9 mouse cellular contexts compared by ENCODE assay signal in the genomic region with DNA sequence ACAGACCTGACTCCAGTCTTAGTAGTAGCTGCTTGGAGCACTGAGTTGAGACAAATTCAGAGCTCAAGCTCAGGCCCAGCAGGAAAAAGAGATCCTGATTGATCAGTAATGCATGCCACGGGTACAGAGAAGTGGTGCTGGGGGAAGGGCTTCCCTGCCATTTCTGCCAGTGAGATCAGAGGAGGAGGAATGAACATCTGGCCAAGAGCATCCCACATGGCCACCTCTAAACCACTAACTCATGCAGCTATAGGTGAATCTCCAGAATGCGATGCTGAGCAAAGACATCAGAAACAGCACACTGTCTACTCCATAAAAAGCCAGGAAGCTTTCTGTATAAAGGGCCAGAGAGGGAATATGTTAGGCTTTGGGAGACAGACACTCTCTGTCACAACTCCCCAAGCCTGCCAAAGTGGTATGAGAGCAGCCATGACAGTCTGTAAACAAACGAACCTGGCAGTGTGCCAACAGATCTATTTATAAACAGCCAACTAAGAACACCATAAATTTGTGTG. TPM values are rescaled to one million over a fixed set of nuclear protein-coding genes. Genes with fewer than 3 reads are reported as not detected.
A peak's percentile ranks its signal among the peaks of the same experiment; 100 is the strongest.
DNase-seq lines count a peak whose midpoint lies in the region; ATAC-seq and TF ChIP-seq lines count a peak whose summit lies in the region.
"Had no signal": no experiment of that assay in that cellular context is flagged by ENCODE, and none has a peak within 500 bp of the region (broad histone marks: within the 10 kb centered on the region; RNA-seq: fewer than 3 reads in every experiment).

No protein-coding gene starts in this region.

- H3K79me2 ChIP-seq in liver, adult 2 months (ENCODE audit: control insufficient read depth, insufficient read depth, low read length), result no peaks in the 10 kb centered on the region

- H3K9ac ChIP-seq in liver, adult 2 months (ENCODE audit: low read depth, low read length), result no peak overlapping the region
- no peak overlapping the region for H3K9ac ChIP-seq in midbrain, postnatal 0 days (replicated peaks; ENCODE audit: low read length, poor library complexity, severe bottlenecking)
- H3K9ac ChIP-seq: liver, embryonic 14.5 days had no signal

- no peak for TF ChIP-seq POLR2A in liver, adult 2 months (IDR thresholded peaks at IDR 0.05; ENCODE audit: extremely low read depth, insufficient read depth, low read length)

- no peak for ATAC-seq in midbrain, postnatal 0 days (ENCODE audit: low FRiP score)

- no peak overlapping the region for H3K4me3 ChIP-seq in liver, adult 2 months (ENCODE audit: insufficient read depth, low read depth, low read length)
- H3K4me3 ChIP-seq in midbrain, postnatal 0 days (ENCODE audit: low read depth, low read length), result no peak overlapping the region

- no peaks in the 10 kb centered on the region for H3K4me1 ChIP-seq in liver, adult 2 months (ENCODE audit: control insufficient read depth, insufficient read depth, low read length)
- H3K4me1 ChIP-seq in midbrain, postnatal 0 days (ENCODE audit: insufficient read depth, low read length), result 0 out of 2 replicates have a peak, but pooled peaks cover 3% of the 10 kb centered on the region

- no peak for TF ChIP-seq CTCF in liver, adult 2 months (IDR thresholded peaks at IDR 0.05; ENCODE audit: low read depth, low read length)
- no peak for TF ChIP-seq CTCF in midbrain, postnatal 0 days (IDR thresholded peaks at IDR 0.05)

- H3K4me2 ChIP-seq in midbrain, postnatal 0 days (ENCODE audit: low read depth, low read length, poor library complexity, severe bottlenecking), result no peak overlapping the region

- DNase-seq in liver, adult 2 months (ENCODE audit: extremely low read depth, low read depth, low spot score), result peak; percentile 12
- no peak for DNase-seq in liver
- DNase-seq in cerebellum, postnatal 14 days, result peak; percentile 56 to 67
- peak; percentile 64 for DNase-seq in kidney, postnatal 10 days
- DNase-seq in midbrain, postnatal 0 days (ENCODE audit: low spot score), result peak; percentile 54
- DNase-seq in gastrocnemius, postnatal 10 days, result no peak
- no peak for DNase-seq in urinary bladder, postnatal 4 days (ENCODE audit: low spot score in 2 of 2)
- DNase-seq in spleen, adult 18-20 months, result no peak

- no peaks in the 10 kb centered on the region for H3K9me3 ChIP-seq in midbrain, postnatal 0 days (ENCODE audit: low read length)

- H3K27ac ChIP-seq in liver, adult 2 months (replicated peaks; ENCODE audit: insufficient read depth, low read depth, low read length), result no peak overlapping the region
- H3K27ac ChIP-seq in midbrain, postnatal 0 days (ENCODE audit: low read depth, low read length), result no peak overlapping the region
- H3K27ac ChIP-seq: liver, embryonic 14.5 days had no signal

- 50% methylated on average over 3 of the region's 3 CpGs for WGBS in liver, adult 2 months
- 50% methylated on average over 3 of the region's 3 CpGs for WGBS in midbrain, postnatal 0 days

- no peaks in the 10 kb centered on the region for H3K36me3 ChIP-seq in liver, adult 2 months (ENCODE audit: control insufficient read depth, insufficient read depth, low read length)
- no peaks in the 10 kb centered on the region for H3K36me3 ChIP-seq in midbrain, postnatal 0 days (ENCODE audit: insufficient read depth, low read length)

- no peaks in the 10 kb centered on the region for H3K27me3 ChIP-seq in liver, adult 2 months (ENCODE audit: control insufficient read depth, insufficient read depth, low read length)
- H3K27me3 ChIP-seq in midbrain, postnatal 0 days (ENCODE audit: insufficient read depth, low read length), result no peaks in the 10 kb centered on the region

RNA-seq across cellular contexts. Expression of a gene that starts 33.8 kb away (rescaled TPM):
- 1.2 and 1.3 TPM in 2 replicates for total RNA-seq in liver, adult 2 months (2014; rRNA removed)
- 0.52 and 0.77 TPM in 2 replicates for polyA plus RNA-seq in liver, adult 2 months (2012; rRNA removed)
- 34.9 and 40.8 TPM in 2 replicates for total RNA-seq in midbrain, postnatal 0 days (2014; rRNA removed)
- polyA plus RNA-seq in midbrain, postnatal 0 days (2015; fragmentation: Nextera tagmentation; extraction: Ambion mirVana), result 1.4 and 2.5 TPM in 2 replicates
- total RNA-seq in gastrocnemius, postnatal 10 days (2021), result 1 to 10 TPM; 1.0 to 1.7 TPM

Comparison
In these comparisons a context has a peak if more than half of its experiments do, and no peak if none do; other contexts are left out.
1. DNase-seq: peak in liver, adult 2 months (single experiment), cerebellum, postnatal 14 days (2 of 2), kidney, postnatal 10 days (single experiment) and midbrain, postnatal 0 days (single experiment); none in liver (single experiment), gastrocnemius, postnatal 10 days (single experiment), urinary bladder, postnatal 4 days (0 of 2) and spleen, adult 18-20 months (0 of 2).
2. RNA of a gene that starts 33.8 kb away (total RNA-seq): 34.9 to 40.8 TPM in midbrain, postnatal 0 days; 1.0 to 1.7 TPM in gastrocnemius, postnatal 10 days and 1.2 to 1.3 TPM in liver, adult 2 months; every median in the first group is over 10 times any median in the second.